Mouse (Mus musculus): ENCODE measurements around the gene 3110040M04Rik.
"Not testable (repeated sequence)": the region's sequence is repeated elsewhere in the genome, so short reads cannot be mapped to it uniquely, and the experiment has no call there.

GRCm38 (mm10) chr1:151203818-151204217 is at the start of gene 3110040M04Rik:
- not testable (repeated sequence) for TF ChIP-seq GATA1 (IDR thresholded peaks at IDR 0.05; ENCODE audit: borderline replicate concordance, low read length); FLI1 (IDR thresholded peaks at IDR 0.05; ENCODE audit: low read length)
